Mouse (Mus musculus) kidney, adult 2 months (tissue): ENCODE results near the gene Fyn.

Source experiments
- CTCF ChIP-seq: fragments of 200-500 bp; conservative IDR thresholded peaks from 2 replicates; pipeline ENCODE4 v1.5.1; 2011; ENCODE audit warnings: low read depth, mild to moderate bottlenecking, control low read depth, low read length, moderate library complexity, mixed read lengths; ENCODE audit not compliant: insufficient read depth, insufficient read length
- POLR2A ChIP-seq: fragments of 200-500 bp; IDR thresholded peaks from one replicate; pipeline ENCODE4 v1.6.1; 2011; ENCODE audit warnings: low read depth, low read length, control low read depth

- TF ChIP-seq POLR2A, result no peak
- no peak for TF ChIP-seq CTCF
Observed at GRCm38 (mm10) chr10:39402487-39402886, 33.8 kb downstream of the Fyn start.
